Mouse (Mus musculus) heart, adult 2 months (tissue): ENCODE measurements at regions not wholly inside any gene's neighbourhood (a gene's known extent, or its start where the extent isn't known, plus 50 kb on each side); places are given as distances from the start of the nearest gene placed in this dataset.

ENCODE experiments used
- CTCF ChIP-seq: fragments of 200-600 bp; IDR thresholded peaks from 2 replicates; pipeline ENCODE4 v1.8.1; 2022; ENCODE audit warnings: antibody characterized with exemption, mild to moderate bottlenecking, moderate library complexity
- POLR2A ChIP-seq: fragments of 200-500 bp; IDR thresholded peaks from 2 replicates; pipeline ENCODE4 v1.6.1; 2011; ENCODE audit warnings: mild to moderate bottlenecking, low read depth, low read length, control low read depth; ENCODE audit not compliant: insufficient read depth

DNA sequence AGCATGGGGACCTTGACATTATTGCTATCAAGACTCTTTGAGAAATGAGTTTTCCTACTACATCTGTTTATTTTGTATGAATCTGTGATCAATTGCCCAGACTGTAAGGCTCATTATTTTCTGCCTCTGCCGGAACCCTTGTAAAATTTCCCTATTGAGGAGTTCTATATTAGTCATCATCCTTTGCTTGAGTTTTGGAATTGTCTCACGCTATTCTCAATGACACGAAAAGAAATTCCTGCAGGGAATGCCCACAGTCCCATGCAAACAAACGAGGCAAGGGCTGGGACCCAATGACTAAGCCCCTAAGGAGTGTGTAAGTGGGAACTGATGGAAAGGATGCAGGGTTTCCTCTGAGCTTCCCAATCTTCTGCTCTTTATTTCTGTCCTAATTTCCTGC, 111.0 kb upstream of the Tnfaip3 start:
- TF ChIP-seq CTCF (no peak), POLR2A (no peak)
